Mouse (Mus musculus) olfactory bulb, adult 2 months (tissue): ENCODE results near the gene Cnep1r1. TPM values are rescaled to one million over a fixed set of nuclear protein-coding genes. Genes with fewer than 3 reads are reported as not detected.

Experiments used
- H3K27ac ChIP-seq: fragments of 200-500 bp; 2 replicates; pipeline ENCODE4 v1.5.1; 2012; ENCODE audit warnings: low read depth, low read length; ENCODE audit not compliant: insufficient read depth
- H3K4me1 ChIP-seq: fragments of 200-500 bp; 2 replicates; pipeline ENCODE4 v1.6.1; 2012; ENCODE audit warnings: low read length; ENCODE audit not compliant: control insufficient read depth, insufficient read depth
- H3K4me3 ChIP-seq: fragments of 200-500 bp; 2 replicates; pipeline ENCODE4 v1.5.1; 2012; ENCODE audit warnings: mild to moderate bottlenecking, low read depth, low read length, moderate library complexity; ENCODE audit not compliant: insufficient read depth
- CTCF ChIP-seq: fragments of 200-500 bp; IDR thresholded peaks from 2 replicates; pipeline ENCODE4 v1.5.1; 2012; ENCODE audit warnings: low read depth, mild to moderate bottlenecking, low read length, moderate library complexity; ENCODE audit not compliant: insufficient read depth
- POLR2A ChIP-seq: fragments of 200-500 bp; IDR thresholded peaks from 2 replicates; pipeline ENCODE4 v1.6.1; 2012; ENCODE audit warnings: mild to moderate bottlenecking, low read depth, low read length, moderate library complexity; ENCODE audit not compliant: insufficient read depth
- WGBS: fragments of 180-500 bp; shearing (Covaris S2); methylation state at CpG from one replicate; pipeline ENCODE4 v1.1.7; 2018; 5-methylcytosine and 5-hydroxymethylcytosine counted together
- polyA plus RNA-seq: library from polyadenylated mRNA; stranded (reverse); fragments of >200 nt; gene quantifications from 2 replicates; pipeline ENCODE4 v1.2.4, GENCODE M21; 2012; ENCODE audit warnings: low replicate concordance; ENCODE audit not compliant: missing spikeins, insufficient read depth, insufficient read length

Cnep1r1 gene
- polyA plus RNA-seq, 1 experiment: not detected

DNA sequence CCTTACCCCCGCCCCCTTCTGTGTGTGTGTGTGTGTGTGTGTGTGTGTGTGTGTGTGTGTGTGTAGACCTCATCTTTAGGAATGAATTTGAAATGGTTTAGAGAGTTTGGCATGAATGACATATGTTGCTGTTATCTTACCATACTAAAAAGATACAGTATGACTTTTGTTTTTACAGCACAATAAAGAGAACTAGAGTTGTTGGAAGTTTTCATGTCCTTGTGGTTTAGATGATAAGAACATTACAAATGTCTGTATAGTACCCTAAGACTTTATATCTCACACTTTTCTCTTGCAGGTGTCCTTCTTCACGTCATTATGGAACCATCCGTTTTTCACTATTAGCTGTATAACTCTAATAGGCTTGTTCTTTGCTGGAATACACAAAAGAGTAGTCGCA is 10.8 kb downstream of the Cnep1r1 start:
- H3K4me1 ChIP-seq: peaks cover 2% of the 10 kb centered on the region; the same call in 1 of the 2 replicates
- TF ChIP-seq POLR2A (no peak), CTCF (no peak)
- WGBS: 92% methylated on average over 4 of the region's 4 CpGs
- no peak overlapping the region for H3K4me3 ChIP-seq
- no peak overlapping the region for H3K27ac ChIP-seq

DNA sequence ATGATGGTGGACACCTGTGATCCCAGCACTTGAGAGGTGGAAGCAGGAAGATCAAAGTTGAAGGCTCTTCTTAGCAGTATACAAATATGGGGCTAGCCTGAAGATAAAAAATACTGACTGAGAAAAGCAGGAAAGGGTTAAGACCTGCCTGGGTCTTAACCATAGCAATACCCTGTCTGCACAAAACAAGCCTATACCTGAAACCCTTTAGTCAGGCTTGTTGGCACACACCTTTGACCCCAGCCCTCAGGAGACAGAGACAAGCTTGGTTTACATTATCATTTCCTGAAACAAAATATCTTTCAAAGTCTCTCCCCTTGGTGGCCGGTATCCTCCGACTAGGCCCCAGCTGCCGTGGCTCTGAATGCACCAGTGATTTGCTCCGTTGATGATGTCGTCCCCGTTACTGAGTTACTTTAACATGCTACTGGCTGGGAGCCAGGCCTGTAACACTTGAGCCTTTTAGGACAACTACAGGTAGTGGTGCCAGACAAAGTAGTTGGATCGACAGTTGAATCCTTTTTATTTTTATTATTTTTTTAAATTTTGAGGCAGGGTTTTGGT is 12.3 kb downstream of the Cnep1r1 start:
- no peak overlapping the region for H3K4me3 ChIP-seq
- no peak overlapping the region for H3K27ac ChIP-seq
- TF ChIP-seq POLR2A (no peak), CTCF (no peak)
- H3K4me1 ChIP-seq: peaks cover 2% of the 10 kb centered on the region; the same call in 1 of the 2 replicates
- 47% methylated on average over 7 of the region's 7 CpGs for WGBS

DNA sequence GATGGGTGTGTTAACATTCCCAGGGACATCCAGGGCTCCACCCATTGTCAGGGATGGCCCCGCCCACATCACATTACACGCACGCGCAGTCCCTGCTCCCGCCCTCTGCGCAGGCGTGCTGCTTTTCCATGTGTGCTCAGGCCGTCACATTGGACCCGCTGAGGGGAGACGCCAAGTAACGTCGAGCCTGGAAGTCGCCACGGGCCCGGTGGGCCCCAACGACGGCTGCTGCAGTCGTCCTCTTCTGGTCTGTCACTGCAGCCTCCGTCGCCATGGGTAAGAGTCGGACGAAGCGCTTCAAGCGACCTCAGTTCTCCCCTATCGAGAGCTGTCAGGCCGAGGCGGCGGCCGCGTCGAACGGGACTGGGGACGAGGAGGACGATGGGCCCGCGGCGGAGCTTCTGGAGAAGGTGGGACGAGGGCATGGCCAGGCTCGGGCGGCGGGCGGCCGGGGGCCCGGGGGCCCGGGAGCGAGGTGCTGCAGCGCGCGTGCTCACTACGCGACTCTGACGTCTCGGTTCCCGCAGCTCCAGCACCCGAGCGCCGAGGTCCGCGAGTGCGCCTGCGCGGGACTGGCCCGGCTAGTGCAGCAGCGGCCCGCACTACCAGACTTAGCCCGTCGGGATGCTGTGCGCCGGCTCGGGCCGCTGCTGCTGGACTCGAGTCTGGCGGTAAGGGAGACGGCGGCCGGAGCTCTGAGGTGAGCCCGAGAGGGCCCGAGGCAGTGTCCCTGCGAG is 19.3 kb downstream of the Cnep1r1 start, which contains the start of gene Heatr3:
Gene Heatr3 (plus strand): TSS at position 108 of the 737 bp plus-strand sequence.
- WGBS: under 1% methylated on average over 79 of the region's 79 CpGs
- TF ChIP-seq POLR2A: peak; percentile 87
- TF ChIP-seq CTCF: peak; percentile 7; the same call in 1 of the 2 replicates
- H3K4me1 ChIP-seq: peaks cover 5% of the 10 kb centered on the region

DNA sequence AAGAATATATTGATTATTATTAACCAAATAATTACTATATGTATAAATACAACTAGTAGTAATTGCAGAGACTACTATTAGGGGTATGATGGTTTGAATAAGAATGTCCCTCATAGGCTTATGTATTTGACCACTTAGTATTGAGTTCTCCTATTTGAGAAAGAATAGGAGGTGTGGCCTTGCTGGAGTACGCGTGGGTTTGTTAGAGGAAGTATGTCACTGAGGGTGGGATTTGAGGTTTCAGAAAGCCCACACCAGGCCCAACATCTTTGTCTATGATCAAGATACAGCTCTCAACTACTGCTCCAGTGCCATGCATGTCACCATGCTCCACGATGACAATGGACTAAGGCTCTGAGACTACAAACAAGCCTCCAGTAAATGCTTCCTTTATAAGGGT is 20.7 kb downstream of the Cnep1r1 start:
- Histone ChIP-seq H3K4me3 (no peak overlapping the region), H3K4me1 (peaks cover 5% of the 10 kb centered on the region), H3K27ac (no peak overlapping the region)
- TF ChIP-seq CTCF (no peak), POLR2A (no peak)
- WGBS: 86% methylated on average over 3 of the region's 3 CpGs

More for the DNA sequence above, 19.3 kb downstream of the Cnep1r1 start, which contains the start of gene Heatr3:
- H3K27ac ChIP-seq: peak within 1 kb of the TSS; percentile 85
- H3K4me3 ChIP-seq: peak within 1 kb of the TSS; percentile 67

DNA sequence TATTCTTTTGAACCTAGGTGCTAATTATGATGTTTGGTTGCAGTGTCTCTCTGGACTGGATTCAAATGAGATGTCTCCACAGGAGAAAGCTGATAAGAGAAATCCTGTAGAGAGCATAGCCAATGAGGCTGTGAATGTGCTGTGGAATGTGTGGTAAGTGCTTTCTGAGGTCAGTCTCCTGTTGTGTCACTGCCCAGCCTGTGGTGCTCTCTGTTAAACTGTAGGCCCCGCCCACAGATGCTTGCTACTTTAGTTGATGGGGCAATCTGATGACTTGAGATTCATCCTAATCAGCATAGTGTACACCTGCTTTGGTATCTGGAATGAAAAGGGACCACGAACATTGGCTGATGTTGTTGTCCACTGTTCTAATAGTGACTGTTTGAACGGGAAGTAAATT is 23.1 kb downstream of the Cnep1r1 start:
- WGBS: 88% methylated on average over 3 of the region's 3 CpGs
- Histone ChIP-seq H3K4me1 (peaks cover 5% of the 10 kb centered on the region), H3K27ac (no peak overlapping the region), H3K4me3 (no peak overlapping the region)
- no peak for TF ChIP-seq CTCF
- TF ChIP-seq POLR2A: no peak

DNA sequence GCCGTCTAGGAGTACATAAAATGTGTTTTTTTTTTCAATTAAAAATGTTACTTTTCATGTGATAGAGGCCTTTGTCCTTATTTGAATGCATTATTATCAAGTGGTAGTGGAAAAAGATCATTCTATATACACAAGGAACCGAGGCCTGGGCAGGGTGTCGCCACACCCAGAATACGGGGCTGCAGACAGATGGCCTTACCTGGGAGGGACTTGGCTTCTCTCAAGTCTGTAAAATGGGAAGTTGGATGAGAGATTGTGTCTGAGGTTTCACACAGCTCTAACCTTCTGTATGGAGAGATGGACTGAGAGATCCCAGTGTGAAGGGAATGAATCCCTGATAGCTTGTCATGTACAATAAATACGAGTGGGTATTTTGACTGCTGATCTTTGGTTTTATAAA is 25.5 kb downstream of the Cnep1r1 start:
- H3K4me3 ChIP-seq: no peak overlapping the region
- H3K4me1 ChIP-seq: peaks cover 3% of the 10 kb centered on the region; the same call in 1 of the 2 replicates
- 94% methylated on average over 5 of the region's 5 CpGs for whole genome bisulfite sequencing
- H3K27ac ChIP-seq: no peak overlapping the region
- TF ChIP-seq POLR2A (no peak), CTCF (no peak)

DNA sequence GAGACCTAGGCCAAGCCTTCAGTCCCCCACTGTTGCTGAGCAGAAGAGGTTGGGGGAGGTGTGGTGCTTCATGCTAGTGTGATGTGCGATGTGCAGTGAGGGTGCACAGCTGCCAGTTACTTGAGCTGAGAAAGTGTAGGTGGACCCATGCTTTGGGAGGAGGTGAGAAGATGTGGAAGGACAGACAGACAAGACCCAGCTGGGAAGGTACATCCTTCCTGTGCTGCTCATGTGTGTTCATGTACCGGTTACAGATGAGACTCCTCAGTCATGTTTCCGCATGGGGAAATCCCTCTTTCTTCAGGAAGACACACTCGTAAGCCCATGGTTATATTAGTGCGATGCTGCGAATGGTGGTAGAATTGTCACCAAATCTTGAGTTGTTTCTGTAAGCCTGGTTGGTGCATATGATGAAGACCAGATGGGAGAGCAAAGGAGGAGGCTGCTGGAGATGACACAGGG is 32.4 kb downstream of the Cnep1r1 start:
- no peak for TF ChIP-seq POLR2A
- H3K4me3 ChIP-seq: no peak overlapping the region
- 96% methylated on average over 6 of the region's 6 CpGs for WGBS
- H3K27ac ChIP-seq: no peak overlapping the region
- no peaks in the 10 kb centered on the region for H3K4me1 ChIP-seq

DNA sequence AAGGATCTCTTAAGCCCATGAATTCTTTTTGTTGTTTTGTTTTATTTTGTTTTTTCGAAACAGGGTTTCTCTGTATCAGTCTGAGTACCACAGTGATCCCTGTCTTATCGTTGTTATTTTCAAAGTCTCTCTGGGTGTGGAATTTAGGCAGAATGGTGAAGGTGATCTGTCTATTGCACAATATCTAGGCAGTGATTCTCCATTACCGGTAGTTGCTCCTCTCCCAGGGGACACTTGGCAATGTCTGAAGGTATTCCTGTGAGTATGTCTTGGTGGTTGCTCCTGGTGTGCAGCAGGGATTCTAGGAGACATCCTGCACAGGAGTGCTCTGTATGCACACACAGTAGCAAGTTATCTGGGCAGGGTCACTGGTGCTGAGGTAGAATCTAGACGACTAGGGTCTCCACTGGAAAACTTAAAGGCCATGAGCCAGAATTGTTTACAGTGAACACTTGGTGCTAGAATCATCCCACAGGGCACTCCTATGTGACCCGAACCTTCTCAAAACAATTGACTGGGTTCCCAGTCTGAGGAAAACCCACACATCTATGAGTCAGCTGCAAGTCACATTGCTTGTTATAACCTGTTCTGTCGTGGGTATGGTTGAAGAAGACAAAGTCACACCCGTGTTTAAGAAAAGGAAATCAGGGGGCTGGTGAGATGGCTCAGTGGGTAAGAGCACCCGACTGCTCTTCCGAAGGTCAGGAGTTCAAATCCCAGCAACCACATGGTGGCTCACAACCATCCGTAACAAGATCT is 41.8 kb downstream of the Cnep1r1 start:
- Histone ChIP-seq H3K27ac (no peak overlapping the region), H3K4me1 (no peaks in the 10 kb centered on the region), H3K4me3 (no peak overlapping the region)
- TF ChIP-seq POLR2A (no peak), CTCF (no peak)
- 69% methylated on average over 10 of the region's 10 CpGs for WGBS

DNA sequence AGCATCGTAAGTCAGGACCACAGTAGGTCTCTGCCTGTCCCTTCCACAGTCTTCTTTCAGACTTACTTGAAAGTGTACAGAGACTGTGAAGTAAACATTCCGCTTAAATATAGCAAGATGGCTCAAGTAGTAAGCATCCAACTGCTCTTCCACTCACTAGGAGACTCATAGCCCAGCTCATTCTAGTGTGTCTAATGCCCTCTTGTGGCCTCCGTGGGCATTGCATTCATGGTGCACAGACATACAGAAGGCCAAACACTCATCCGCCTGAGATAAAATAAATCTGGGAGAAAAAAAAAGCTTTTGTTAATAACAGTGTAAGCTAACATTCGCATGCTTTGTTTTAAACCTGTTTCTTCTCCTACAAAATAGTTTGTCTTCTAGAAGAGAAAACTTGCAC is 42.9 kb downstream of the Cnep1r1 start:
- Histone ChIP-seq H3K27ac (no peak overlapping the region), H3K4me3 (no peak overlapping the region), H3K4me1 (no peaks in the 10 kb centered on the region)
- 71% methylated on average over 5 of the region's 5 CpGs for WGBS
- TF ChIP-seq POLR2A (no peak), CTCF (no peak)
